Mouse (Mus musculus) stomach, embryonic 15.5 days (tissue): ENCODE measurements around the gene Ints13. TPM values are rescaled to one million over a fixed set of nuclear protein-coding genes. Genes with fewer than 3 reads are reported as not detected.

Source experiments
- ATAC-seq: fragments of 200-750 bp; cut with Nextera tagmentation; 2 replicates; pipeline ENCODE4 v1.8.0; 2017; ENCODE audit warnings: low read depth, moderate number of reproducible peaks, moderate TSS enrichment; ENCODE audit not compliant: insufficient read depth, low FRiP score
- H3K27ac ChIP-seq: fragments of 300-500 bp; sonication (generic); 2 replicates; pipeline ENCODE4 v1.5.1; 2015; ENCODE audit warnings: mild to moderate bottlenecking, inconsistent platforms
- H3K27me3 ChIP-seq: fragments of 300-500 bp; sonication (generic); replicated peaks from 2 replicates; pipeline ENCODE4 v1.6.1; 2015; ENCODE audit warnings: inconsistent platforms
- H3K36me3 ChIP-seq: fragments of 300-500 bp; sonication (generic); 2 replicates; pipeline ENCODE4 v1.6.1; 2015; ENCODE audit warnings: inconsistent platforms
- H3K4me1 ChIP-seq: fragments of 300-500 bp; sonication (generic); 2 replicates; pipeline ENCODE4 v1.6.1; 2015; ENCODE audit warnings: inconsistent platforms
- H3K4me2 ChIP-seq: fragments of 300-500 bp; sonication (generic); 2 replicates; pipeline ENCODE4 v1.6.1; 2015; ENCODE audit warnings: mild to moderate bottlenecking, inconsistent platforms
- H3K4me3 ChIP-seq: fragments of 300-500 bp; sonication (generic); replicated peaks from 2 replicates; pipeline ENCODE4 v1.5.1; 2015; ENCODE audit warnings: inconsistent platforms
- H3K9ac ChIP-seq: fragments of 300-500 bp; sonication (generic); 2 replicates; pipeline ENCODE4 v1.6.1; 2015; ENCODE audit warnings: inconsistent platforms
- H3K9me3 ChIP-seq: fragments of 300-500 bp; sonication (generic); 2 replicates; pipeline ENCODE4 v1.6.1; 2016; ENCODE audit warnings: inconsistent platforms
- WGBS: fragments of 180-500 bp; shearing (Covaris S2); methylation state at CpG from one replicate; pipeline ENCODE4 v1.1.7; 2015; 5-methylcytosine and 5-hydroxymethylcytosine counted together
- polyA plus RNA-seq: library from polyadenylated mRNA; unstranded; fragments of >200 nt; fragmentation: Nextera tagmentation; extraction: Ambion mirVana; gene quantifications from 2 replicates; pipeline ENCODE4 v1.2.1, GENCODE M21; 2015

Ints13 gene
- polyA plus RNA-seq, 1 experiment from 2014 or later = 53.8 TPM

DNA sequence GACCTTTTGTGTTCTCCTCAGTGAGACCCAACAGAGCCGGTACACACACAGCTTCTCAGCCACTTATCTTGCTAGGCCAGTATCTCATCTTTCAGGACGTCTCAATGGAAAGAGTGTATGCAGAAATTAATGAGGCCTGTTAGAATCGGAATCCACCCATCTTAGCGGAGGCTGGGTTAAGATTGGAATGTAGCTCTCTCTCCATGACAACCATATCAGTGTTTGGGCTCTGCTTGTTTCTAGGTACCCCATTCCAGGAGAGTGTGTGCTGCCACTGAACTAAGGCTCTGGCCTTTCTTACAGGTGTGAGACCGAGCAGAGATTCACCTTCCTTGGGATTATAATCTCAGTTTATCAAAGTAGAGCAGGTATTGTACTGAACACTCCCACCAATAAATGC, 63.7 kb downstream of the Ints13 start:
- no peaks in the 10 kb centered on the region for H3K9me3 ChIP-seq
- WGBS = 27% methylated on average over 5 of the region's 5 CpGs
- H3K36me3 ChIP-seq = no peaks in the 10 kb centered on the region
- H3K4me2 ChIP-seq = no peak overlapping the region
- no peaks in the 10 kb centered on the region for H3K27me3 ChIP-seq
- H3K9ac ChIP-seq = no peak overlapping the region
- H3K4me1 ChIP-seq = no peaks in the 10 kb centered on the region
- no peak overlapping the region for H3K4me3 ChIP-seq
- ATAC-seq = no peak
- no peak overlapping the region for H3K27ac ChIP-seq

- no peak overlapping the region for H3K27ac ChIP-seq
- no peaks in the 10 kb centered on the region for H3K36me3 ChIP-seq
- H3K9me3 ChIP-seq = no peaks in the 10 kb centered on the region
- no peak for ATAC-seq
- 65% methylated on average over 8 of the region's 8 CpGs for WGBS
- no peaks in the 10 kb centered on the region for H3K4me1 ChIP-seq
- no peak overlapping the region for H3K4me3 ChIP-seq
- no peaks in the 10 kb centered on the region for H3K27me3 ChIP-seq
- H3K4me2 ChIP-seq = no peak overlapping the region
- no peak overlapping the region for H3K9ac ChIP-seq
These were observed 64.3 kb downstream of the Ints13 start for GRCm38 (mm10) chr6:146513384-146513783.

DNA sequence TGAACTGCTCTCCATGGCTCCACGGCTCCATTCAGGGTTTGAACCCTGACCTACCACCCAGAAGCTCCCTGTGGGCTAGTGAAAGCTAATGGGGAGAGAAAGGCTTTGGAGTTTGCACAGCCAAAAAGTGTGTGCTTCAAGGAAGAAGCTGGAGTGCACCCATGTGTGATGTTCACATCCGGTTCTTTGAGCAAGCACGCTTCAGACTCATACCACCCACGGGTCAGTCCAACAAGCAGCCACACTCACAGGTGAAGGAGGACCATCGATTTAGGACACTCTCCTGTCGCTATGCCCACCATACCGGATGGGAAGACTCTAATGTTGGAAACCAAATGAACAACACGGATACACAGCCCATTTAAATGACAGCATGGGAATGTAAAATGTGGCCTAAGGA, 66.1 kb downstream of the Ints13 start:
- no peak overlapping the region for H3K27ac ChIP-seq
- no peaks in the 10 kb centered on the region for H3K9me3 ChIP-seq
- 86% methylated on average over 8 of the region's 8 CpGs for WGBS
- H3K36me3 ChIP-seq = no peaks in the 10 kb centered on the region
- H3K4me1 ChIP-seq = no peaks in the 10 kb centered on the region
- H3K27me3 ChIP-seq = no peaks in the 10 kb centered on the region
- no peak overlapping the region for H3K9ac ChIP-seq
- no peak overlapping the region for H3K4me3 ChIP-seq
- no peak for ATAC-seq
- H3K4me2 ChIP-seq = no peak overlapping the region

DNA sequence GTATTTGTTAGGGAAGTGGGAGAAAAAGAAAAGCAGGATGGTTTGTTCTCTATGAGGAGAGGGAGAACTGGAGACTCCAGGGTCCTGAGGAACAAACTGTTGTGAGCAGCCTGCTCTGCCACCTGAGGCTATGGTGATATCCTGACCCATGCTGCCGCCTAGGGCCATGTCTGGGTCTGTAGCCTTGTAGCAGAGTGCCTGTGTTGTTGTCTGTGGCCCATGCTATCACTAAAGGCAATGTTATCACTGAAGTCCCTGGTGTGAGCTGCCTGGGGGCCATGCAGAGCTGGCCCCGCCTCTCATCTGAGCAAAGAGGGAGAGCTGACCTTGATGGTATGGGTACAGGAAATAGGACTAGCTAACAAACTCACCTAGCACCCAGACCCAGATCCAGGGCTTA, 67.7 kb downstream of the Ints13 start:
- H3K9me3 ChIP-seq = no peaks in the 10 kb centered on the region
- no peak overlapping the region for H3K4me3 ChIP-seq
- no peaks in the 10 kb centered on the region for H3K27me3 ChIP-seq
- no peaks in the 10 kb centered on the region for H3K4me1 ChIP-seq
- WGBS = 61% methylated on average over 2 of the region's 2 CpGs
- no peak overlapping the region for H3K9ac ChIP-seq
- H3K27ac ChIP-seq = no peak overlapping the region
- no peak overlapping the region for H3K4me2 ChIP-seq
- no peaks in the 10 kb centered on the region for H3K36me3 ChIP-seq
- ATAC-seq = peak; percentile 39; the same call in 1 of the 2 replicates

DNA sequence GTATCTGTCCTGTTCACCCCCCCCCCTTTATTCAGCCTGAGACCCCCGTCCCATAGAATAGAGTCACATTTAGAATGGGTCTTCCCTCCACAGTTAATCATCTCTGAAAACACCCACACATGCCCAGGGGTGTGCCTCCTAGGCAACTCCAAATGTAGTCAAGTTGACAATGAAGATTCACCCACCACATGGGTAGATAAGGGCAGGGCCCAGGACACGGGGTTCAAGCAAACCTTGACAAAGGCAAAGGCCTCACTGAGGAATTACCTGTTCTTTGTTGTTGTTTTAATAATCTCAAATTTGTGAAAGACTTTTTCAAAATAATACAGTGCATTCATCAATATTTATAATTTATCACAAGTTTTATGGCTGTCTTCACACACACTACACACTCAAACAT, 73.2 kb downstream of the Ints13 start:
- H3K4me1 ChIP-seq = 0 out of 2 replicates have a peak, but pooled peaks cover 9% of the 10 kb centered on the region
- WGBS = 84% methylated on average over 2 of the region's 2 CpGs
- ATAC-seq = no peak

GRCm38 (mm10) chr6:146502856-146503255, 74.8 kb downstream of the Ints13 start:
- Histone ChIP-seq H3K27me3 (no peaks in the 10 kb centered on the region), H3K36me3 (no peaks in the 10 kb centered on the region), H3K27ac (no peak overlapping the region), H3K4me1 (0 out of 2 replicates have a peak, but pooled peaks cover 9% of the 10 kb centered on the region), H3K9me3 (no peaks in the 10 kb centered on the region), H3K4me3 (peak overlapping the region; percentile 81), H3K4me2 (peak overlapping the region; percentile 96), H3K9ac (no peak overlapping the region)
- 34% methylated on average over 3 of the region's 3 CpGs for WGBS
- no peak for ATAC-seq

More for the DNA sequence above, 73.2 kb downstream of the Ints13 start:
- H3K36me3 ChIP-seq = no peaks in the 10 kb centered on the region
- no peak overlapping the region for H3K4me2 ChIP-seq
- H3K4me3 ChIP-seq = no peak overlapping the region
- H3K9me3 ChIP-seq = no peaks in the 10 kb centered on the region
- H3K27ac ChIP-seq = no peak overlapping the region
- H3K9ac ChIP-seq = no peak overlapping the region
- H3K27me3 ChIP-seq = no peaks in the 10 kb centered on the region

GRCm38 (mm10) chr6:146501866-146502804, 75.5 kb downstream of the Ints13 start, which contains the start of gene Itpr2:
Gene Itpr2, minus strand, starts transcription at chr6:146502223.
- peak within 1 kb of the TSS; percentile 76 for H3K27ac ChIP-seq
- ATAC-seq = peak; percentile 94
- H3K4me2 ChIP-seq = peak within 1 kb of the TSS; percentile 96
- H3K36me3 ChIP-seq = no peaks in the 10 kb centered on the region
- 0 out of 2 replicates have a peak, but pooled peaks cover 9% of the 10 kb centered on the region for H3K4me1 ChIP-seq
- peak within 1 kb of the TSS; percentile 58 for H3K9ac ChIP-seq
- peak within 1 kb of the TSS; percentile 81 for H3K4me3 ChIP-seq
- H3K9me3 ChIP-seq = no peaks in the 10 kb centered on the region
- no peaks in the 10 kb centered on the region for H3K27me3 ChIP-seq
- under 1% methylated on average over 65 of the region's 70 CpGs for WGBS

DNA sequence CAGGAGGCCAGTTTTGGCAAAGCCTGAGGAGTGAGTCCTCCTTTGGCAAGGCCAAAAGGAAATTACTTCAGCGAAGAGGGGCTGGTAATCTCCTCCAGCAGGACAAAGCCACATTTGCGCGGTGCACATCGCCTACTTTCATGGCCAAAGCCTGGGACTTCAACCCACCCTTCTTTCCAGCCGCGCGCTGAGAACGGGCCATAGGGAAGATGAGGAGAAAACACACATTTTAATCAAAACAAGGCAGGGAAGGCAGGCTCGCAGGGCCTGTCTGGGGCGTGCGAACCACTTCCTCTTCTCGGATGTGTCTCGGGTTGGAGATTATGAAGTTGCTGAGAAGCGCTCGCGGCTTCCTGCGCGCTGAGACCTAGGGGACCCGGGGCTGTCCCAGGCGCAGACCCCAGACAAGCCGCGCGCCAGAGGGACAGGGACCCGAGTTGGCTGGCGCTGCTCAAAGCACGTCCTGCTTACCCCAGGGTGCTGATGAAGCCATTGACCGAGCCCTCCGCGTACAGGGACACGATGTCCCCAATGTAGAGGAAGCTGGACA, 76.2 kb downstream of the Ints13 start:
- Histone ChIP-seq H3K9me3 (no peaks in the 10 kb centered on the region), H3K4me2 (peak overlapping the region; percentile 96), H3K4me1 (0 out of 2 replicates have a peak, but pooled peaks cover 9% of the 10 kb centered on the region), H3K9ac (peak overlapping the region; percentile 58), H3K27ac (peak overlapping the region; percentile 76), H3K36me3 (no peaks in the 10 kb centered on the region), H3K4me3 (peak overlapping the region; percentile 81), H3K27me3 (no peaks in the 10 kb centered on the region)
- peak; percentile 25; the same call in 1 of the 2 replicates for ATAC-seq
- WGBS = 2% methylated on average over 30 of the region's 30 CpGs

DNA sequence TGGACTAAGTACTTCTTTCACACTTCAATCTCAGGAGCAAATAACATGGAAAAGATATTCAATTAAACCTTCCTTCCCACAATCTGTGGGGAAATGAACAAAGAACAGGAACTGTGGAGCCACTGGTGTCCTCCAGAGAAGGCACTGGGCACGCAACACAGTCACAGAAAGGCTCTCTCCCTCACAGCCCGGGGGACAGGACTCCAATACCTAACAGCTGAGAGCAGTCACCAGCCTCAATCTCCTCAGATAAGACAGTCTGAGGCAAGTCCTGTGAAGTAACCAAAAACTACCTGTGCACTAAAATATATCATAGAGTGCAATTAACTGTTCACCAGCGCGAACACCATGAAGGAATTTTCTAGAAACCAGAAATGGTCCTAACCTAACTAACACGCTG, 76.9 kb downstream of the Ints13 start:
- Histone ChIP-seq H3K4me1 (0 out of 2 replicates have a peak, but pooled peaks cover 9% of the 10 kb centered on the region), H3K9me3 (no peaks in the 10 kb centered on the region), H3K27me3 (no peaks in the 10 kb centered on the region), H3K36me3 (no peaks in the 10 kb centered on the region), H3K27ac (no peak overlapping the region), H3K4me3 (peak overlapping the region; percentile 81; the same call in 1 of the 2 replicates), H3K4me2 (peak overlapping the region; percentile 96), H3K9ac (no peak overlapping the region)
- 63% methylated on average over 5 of the region's 5 CpGs for WGBS
- no peak for ATAC-seq

GRCm38 (mm10) chr6:146500206-146500605, 77.4 kb downstream of the Ints13 start:
- no peak for ATAC-seq
- Histone ChIP-seq H3K9ac (no peak overlapping the region), H3K9me3 (no peaks in the 10 kb centered on the region), H3K4me3 (no peak overlapping the region), H3K4me2 (no peak overlapping the region), H3K4me1 (0 out of 2 replicates have a peak, but pooled peaks cover 9% of the 10 kb centered on the region), H3K27me3 (no peaks in the 10 kb centered on the region), H3K36me3 (no peaks in the 10 kb centered on the region), H3K27ac (no peak overlapping the region)
- 74% methylated on average over 6 of the region's 6 CpGs for WGBS
